Mouse (Mus musculus) adipose tissue, adult 10 weeks (tissue): ENCODE data around the gene Chil3. TPM values are rescaled to one million over a fixed set of nuclear protein-coding genes. Genes with fewer than 3 reads are reported as not detected.

ENCODE experiments used
- polyA plus RNA-seq: library from polyadenylated mRNA; stranded (reverse); fragments of 350-450 nt; fragmentation: Illumina TruSeq; extraction: RNeasy Lipid Tissue Mini Kit (QIAGEN cat#74804); gene quantifications from one replicate; pipeline ENCODE4 v1.2.3, GENCODE M21; 2014; ENCODE audit warnings: low read depth, low replicate concordance

Gene Chil3
- polyA plus RNA-seq, result 0.86 TPM

DNA sequence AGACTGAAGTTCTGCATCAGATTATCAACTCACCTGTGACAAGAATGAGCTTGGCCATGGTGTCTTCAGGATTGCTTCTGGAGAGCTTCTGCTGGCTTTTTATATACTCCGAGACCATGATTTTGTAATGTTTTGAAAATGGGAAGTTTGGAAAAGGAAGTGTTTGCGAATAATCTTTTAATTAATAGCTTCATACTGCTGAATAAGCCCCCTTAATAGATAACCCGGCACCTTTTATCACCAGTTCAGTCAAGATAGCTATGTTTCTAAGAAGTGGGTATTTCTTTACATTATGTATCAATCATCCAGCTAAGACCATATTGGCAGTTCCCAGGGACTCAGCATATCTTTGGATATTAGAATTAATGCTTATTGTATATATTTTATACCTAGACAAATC is at the start of gene Chil3:
TSS of gene Chil3 (minus strand) at position 101 of the 400 bp plus-strand sequence.

GRCm38 (mm10) chr3:106112929-106113328 is 54.4 kb downstream of the Chil3 start, which contains the start of gene Chia1:
Gene Chia1 (plus strand): TSS chr3:106113229.

Other genes with a start within 250 kb of the Chil3 start
- gene I830077J02Rik, start 234.9 kb downstream of the Chil3 start, polyA plus RNA-seq, result 1.2 TPM
- gene Wdr77, start 208.2 kb downstream of the Chil3 start, polyA plus RNA-seq, result 31.8 TPM
- gene Atp5f1, start 207.5 kb downstream of the Chil3 start, polyA plus RNA-seq, result 189 TPM
- gene Ovgp1, start 193.9 kb downstream of the Chil3 start, polyA plus RNA-seq, result 2.9 TPM
- 6.0 TPM for gene Pifo, start 152.9 kb downstream of the Chil3 start, polyA plus RNA-seq
- 0.31 TPM for gene Chil5, start 134.8 kb downstream of the Chil3 start, polyA plus RNA-seq
- gene Chia1, start 54.3 kb downstream of the Chil3 start, polyA plus RNA-seq, result 2.2 TPM
- gene Chil4, start 51.9 kb upstream of the Chil3 start, polyA plus RNA-seq, result not detected
- not detected for gene Chil6, start 238.6 kb upstream of the Chil3 start, polyA plus RNA-seq